Mouse (Mus musculus) CD4-positive, CD25-positive, alpha-beta regulatory T cell, adult 2 months (primary cell): ENCODE measurements around the gene Kcnt1.

Experiments
- DNase-seq: peaks from one replicate; pipeline ENCODE4 v3.0.0-alpha.2; 2012; ENCODE audit warnings: low read depth, low spot score

The Kcnt1 gene

GRCm38 (mm10) chr2:25877736-25878268 lies 14.3 kb downstream of the Kcnt1 start:
- DNase-seq: no peak

- no peak for DNase-seq
These were observed 15.0 kb downstream of the Kcnt1 start for GRCm38 (mm10) chr2:25878516-25878915.

- DNase-seq: no peak
These were observed 15.5 kb downstream of the Kcnt1 start for GRCm38 (mm10) chr2:25879061-25879460.

DNA sequence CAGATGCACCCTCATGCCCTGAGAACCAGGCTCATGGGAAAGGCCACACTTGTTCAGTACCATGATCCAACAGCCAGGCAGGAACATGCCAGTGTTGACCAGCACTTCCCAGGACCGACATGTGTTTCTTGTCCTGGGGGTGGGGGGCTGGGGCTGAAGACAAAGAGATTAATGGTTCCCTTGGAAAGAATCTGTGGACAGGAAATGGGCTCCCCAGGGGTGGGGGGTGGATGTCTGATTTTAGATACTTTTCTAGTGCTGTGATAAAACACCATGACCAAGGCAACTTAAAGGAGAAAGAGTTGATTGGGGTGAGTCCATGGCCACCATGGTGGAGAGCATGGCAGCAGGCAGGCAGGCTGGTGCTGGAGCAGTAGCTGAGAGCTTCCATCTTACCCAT lies 18.7 kb downstream of the Kcnt1 start:
- DNase-seq: no peak

- DNase-seq: no peak
These were observed 21.2 kb downstream of the Kcnt1 start for GRCm38 (mm10) chr2:25884756-25885155.

DNA sequence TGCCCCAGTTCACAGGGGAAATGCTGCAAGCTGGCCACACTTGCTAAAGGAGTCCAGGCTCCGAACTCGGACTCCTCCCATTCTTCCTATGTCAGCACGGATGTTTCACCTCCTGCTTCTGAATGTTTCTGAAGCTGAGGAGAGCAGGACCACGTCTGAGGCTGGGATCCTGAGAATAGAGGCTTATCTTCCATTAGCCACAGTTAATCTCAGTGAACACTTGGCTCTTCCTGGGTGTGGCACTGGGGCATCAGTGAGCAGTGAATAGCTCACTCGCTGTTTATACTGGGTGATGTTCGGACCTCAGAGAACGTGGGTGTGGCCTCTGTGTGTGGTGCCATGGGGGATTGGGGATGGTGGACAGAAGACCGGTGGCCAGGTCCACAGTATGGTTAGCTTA lies 23.7 kb downstream of the Kcnt1 start:
- no peak for DNase-seq

DNA sequence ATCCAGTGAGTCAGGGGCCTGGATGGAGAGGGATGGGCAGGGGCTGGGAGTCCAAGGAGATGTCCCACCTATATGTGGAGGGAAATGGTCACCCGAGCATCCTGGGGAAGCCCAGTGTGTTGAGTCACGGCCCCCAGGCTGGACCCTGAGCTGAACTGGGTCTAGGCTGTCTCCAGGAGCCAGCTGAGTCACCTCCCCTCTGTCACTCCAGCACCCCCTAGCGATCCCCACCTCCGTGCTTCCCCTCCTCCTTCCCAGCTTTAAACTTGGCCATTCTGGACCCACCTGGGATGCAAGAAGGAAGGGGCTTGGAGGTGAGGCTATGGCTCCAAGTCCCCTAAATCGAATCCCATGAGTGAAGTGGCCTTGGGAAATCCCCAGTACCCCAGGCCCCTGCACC lies 24.6 kb downstream of the Kcnt1 start:
- no peak for DNase-seq

DNA sequence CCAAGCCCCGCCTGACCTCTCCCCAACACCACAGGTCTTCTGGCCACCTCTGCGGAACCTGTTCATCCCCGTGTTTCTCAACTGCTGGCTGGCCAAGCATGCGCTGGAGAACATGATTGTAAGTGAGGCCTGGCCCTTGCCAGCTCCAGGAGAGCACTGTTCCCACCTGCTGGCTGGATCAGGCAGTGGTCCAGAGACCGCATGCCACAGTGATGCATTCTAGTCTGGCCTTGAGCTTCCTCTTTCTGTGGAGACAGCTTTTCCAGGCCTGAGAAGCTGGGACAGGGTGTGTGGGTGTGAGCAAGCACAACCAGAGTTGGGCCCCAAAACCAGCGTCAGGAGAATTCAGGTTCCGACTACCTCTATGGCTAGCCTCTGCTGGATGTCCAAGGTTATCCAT lies 28.9 kb downstream of the Kcnt1 start:
- DNase-seq: no peak

DNA sequence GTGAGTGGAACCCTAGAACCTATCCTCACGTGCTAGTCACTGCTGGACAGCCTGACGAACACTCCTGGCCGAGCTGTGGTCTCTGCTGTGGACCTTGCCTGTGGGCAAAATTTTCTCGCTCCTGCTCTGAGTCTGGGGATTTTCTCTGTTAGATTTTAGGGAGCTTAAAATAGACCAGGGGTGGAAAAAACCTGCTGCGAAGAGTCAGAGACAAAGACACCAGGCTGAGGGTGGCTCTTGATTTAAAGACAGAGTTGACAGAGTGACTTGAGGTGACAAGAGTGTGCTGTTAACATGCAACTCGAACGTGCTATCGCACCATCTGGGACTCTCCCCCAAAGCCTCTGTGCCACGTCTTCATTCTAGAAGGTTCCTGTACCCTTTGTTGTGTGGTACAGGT lies 35.4 kb downstream of the Kcnt1 start:
- DNase-seq: no peak

DNA sequence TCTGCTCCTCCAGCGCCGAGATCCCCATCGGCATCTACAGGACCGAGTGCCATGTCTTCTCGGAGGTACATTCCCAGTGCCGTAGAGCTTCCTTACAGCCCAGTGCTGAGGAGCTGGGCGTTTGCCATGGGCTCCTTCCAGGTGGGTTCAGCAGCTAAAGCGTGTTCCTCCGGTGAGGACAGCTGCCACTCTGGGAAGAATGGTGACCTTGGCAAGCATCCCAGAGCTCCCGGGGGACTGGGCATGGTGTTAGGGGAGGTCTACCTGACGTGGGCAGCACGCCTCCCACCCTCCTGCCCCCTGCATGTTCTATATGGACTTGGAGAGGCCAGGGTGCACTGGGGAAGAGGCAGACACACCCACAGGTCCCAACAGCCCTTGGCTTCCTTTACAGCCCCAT lies 46.3 kb downstream of the Kcnt1 start:
- no peak for DNase-seq

GRCm38 (mm10) chr2:25913247-25913646 lies 49.7 kb downstream of the Kcnt1 start:
- peak; percentile 68 for DNase-seq

DNA sequence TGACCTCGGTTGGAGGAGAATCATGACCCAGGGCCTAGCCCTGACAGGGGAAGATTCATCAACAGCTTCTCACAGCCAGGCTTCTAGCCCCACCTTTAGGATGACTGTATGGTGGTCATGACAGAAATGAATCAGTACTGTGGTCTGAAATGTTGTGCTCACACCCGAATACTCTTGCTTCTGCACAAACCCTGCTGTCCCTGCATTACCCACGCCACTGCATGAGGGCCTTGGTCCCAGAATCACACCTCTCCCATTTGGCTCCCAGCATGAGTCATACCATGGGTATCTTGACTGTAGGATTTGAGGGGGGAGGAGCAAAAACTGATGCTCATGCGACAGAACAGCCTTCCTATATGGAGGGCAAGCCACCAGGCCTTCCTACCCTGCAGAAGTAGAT lies 50.7 kb downstream of the Kcnt1 start:
- no peak for DNase-seq

DNA sequence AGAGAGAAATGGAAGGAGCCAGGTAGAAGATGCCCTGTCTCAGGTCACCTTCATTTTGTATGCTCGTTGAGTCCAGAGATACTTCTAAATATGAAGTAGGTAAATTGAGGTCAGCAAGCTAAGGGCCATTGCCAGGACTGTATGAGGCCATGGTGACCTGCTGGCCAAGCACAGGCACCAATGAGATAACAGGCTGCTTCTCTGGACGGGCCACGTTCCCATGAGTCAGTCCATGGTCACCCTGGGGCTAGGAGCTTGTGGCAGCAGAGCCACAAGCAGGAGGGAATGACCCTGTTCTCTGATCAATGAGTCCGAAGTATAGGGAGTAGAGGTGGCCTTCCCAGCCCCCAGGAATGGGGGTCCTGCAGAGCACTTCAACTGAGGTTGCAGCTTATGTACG lies 51.3 kb downstream of the Kcnt1 start:
- no peak for DNase-seq

DNA sequence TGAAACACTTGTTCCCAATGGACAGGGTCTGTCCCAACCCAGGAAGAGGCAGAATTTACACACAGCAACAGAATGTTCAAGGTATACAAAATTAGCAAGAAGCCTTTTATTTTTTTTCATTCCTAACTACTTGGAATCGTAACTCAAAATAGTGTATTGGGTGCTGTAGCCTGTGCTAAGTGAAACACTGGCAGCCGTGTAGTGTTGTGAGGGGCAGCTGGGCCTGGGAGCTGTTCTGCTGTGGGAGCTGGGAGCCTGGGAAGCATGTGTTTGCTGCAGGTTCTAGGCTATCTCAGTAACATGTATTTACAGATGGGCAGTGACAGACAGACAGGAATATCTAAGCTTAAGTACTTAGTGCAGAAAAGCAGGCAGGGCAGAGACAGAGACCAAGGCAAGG lies 54.9 kb downstream of the Kcnt1 start:
- DNase-seq: no peak

GRCm38 (mm10) chr2:25919972-25920371 lies 56.4 kb downstream of the Kcnt1 start:
- no peak for DNase-seq

DNA sequence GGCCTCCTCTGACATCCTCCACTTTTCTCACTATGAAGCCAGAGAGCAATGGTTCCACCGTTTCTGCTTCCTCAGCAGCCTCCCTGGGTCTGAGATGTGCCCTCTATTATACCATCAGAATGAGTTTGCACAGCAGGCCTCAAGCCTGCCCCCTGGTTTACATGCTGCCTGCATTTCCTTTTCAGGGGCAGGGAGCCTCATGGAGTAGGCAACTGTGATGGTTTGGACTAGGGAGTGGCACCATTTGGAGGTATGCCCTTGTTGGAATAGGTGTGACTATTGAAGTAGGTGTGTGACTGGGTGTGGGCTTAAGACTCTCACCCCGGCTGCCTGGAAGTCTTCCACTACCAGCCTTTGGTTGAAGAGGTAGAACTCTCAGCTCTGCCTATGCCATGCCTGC lies 60.3 kb downstream of the Kcnt1 start:
- DNase-seq: no peak

- no peak for DNase-seq
These were observed 61.4 kb downstream of the Kcnt1 start for GRCm38 (mm10) chr2:25924934-25925333.

DNA sequence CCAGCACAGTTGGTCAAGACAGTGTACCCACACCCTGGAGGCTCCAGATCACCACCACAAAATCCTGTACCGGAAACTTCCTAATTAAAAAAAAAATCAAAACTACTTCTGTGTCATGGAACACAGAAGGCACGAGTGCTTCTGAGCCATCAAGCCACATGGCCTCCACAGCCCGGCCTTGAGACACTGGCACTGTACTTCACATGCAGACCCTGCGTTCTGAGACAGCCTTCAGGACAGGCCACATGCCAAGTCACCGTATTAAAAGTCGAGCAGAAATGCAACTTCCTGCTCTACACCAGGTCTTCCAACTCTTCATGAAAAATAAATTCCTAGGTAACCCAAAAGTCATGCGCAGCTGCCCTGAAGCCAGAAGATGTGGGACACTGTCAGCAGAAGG lies 64.3 kb downstream of the Kcnt1 start:
- DNase-seq: no peak

GRCm38 (mm10) chr2:25931249-25931859 lies 67.8 kb downstream of the Kcnt1 start:
- DNase-seq: peak; percentile 67

DNA sequence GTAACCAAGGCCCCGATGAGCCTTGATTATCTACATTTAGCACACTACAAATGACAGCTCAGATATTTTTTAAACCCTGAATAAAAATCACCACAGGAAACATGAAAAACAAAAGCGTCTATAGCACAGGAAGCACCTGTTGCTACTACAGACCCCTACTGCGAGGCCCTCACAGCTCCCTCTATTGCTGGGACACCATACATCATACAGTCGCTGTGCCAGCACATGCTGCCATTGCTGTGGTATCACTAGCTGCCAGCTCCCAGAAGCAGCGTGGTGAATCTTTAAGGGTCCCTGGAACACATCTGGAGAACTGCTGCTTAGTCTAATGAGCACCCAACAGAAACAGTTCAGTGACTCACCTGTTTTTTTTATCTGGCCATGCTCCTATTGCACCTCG lies 77.0 kb downstream of the Kcnt1 start:
- no peak for DNase-seq

GRCm38 (mm10) chr2:25943822-25944221 lies 80.3 kb downstream of the Kcnt1 start:
- DNase-seq: no peak

DNA sequence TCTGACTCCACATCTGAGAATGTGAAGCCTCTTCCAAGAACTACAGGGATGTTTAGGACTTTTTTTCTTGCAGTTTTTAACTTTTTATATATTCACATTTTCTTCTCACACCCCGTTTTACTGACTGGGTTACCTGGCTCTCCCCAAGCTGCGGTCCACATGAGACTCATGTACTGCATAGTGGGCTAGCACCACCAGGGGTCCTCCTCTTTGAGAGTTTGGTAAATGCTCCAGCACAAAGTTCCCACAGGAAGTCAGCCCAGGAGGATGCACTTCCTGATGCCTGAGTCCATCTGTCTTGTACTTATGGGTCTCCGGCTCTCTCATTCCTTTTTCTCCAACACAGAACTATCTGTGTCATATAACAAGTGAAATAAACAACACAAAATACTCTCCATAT lies 84.4 kb downstream of the Kcnt1 start:
- DNase-seq: no peak

DNA sequence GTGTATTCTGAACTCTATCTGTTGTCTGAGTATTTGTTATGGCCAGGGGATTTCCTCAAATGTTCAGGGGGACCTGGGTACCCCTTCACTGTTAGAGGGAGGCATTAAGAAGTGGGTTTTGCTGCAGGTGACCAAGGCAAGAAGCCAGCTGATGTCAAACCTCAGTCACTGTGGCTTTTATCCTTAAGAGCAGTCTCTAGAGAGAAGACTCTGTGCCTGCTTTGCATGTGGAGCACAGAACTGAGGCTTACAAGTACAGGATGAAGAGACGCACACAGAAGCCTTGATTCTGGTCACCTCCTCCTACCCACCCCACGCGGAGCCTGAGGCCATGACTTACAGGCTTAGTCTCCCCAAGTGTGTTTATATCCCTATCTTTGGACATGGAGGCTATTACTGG lies 85.8 kb downstream of the Kcnt1 start:
- DNase-seq: no peak
